Mouse (Mus musculus) effector memory CD4-positive, alpha-beta T cell, adult 5 months (primary cell): ENCODE data around the gene Sec16a. TPM values are rescaled to one million over a fixed set of nuclear protein-coding genes. Genes with fewer than 3 reads are reported as not detected.

Experiments
- polyA plus RNA-seq: library from polyadenylated mRNA; unstranded; fragments of 100-300 nt; shearing (Covaris generic); gene quantifications from one replicate; pipeline ENCODE4 v1.2.1, GENCODE M21; 2017

Gene Sec16a
- 46.0 TPM for polyA plus RNA-seq

GRCm38 (mm10) chr2:26444946-26445665, at the start of gene Sec16a:
TSS of gene Sec16a (minus strand) at chr2:26445216.

GRCm38 (mm10) chr2:26408515-26409356, 36.3 kb downstream of the Sec16a start, which contains the start of gene Inpp5e:
TSS of gene Inpp5e (minus strand) at chr2:26409203.

GRCm38 (mm10) chr2:26389154-26389690, 55.8 kb downstream of the Sec16a start, which contains the start of the genes Entr1 and Pmpca:
TSS of gene Entr1 (minus strand) at chr2:26389316.
TSS of gene Pmpca (plus strand) at chr2:26389339.

GRCm38 (mm10) chr2:26380131-26380771, 64.8 kb downstream of the Sec16a start, which contains the start of gene Snapc4:
TSS of gene Snapc4 (minus strand) at chr2:26380653.

GRCm38 (mm10) chr2:26360772-26361171, 84.2 kb downstream of the Sec16a start, which contains the start of gene Card9:
TSS of gene Card9 (minus strand) at chr2:26360918.

Other genes starting within 250 kb of the Sec16a start
- not detected for gene Lhx3, start 236.9 kb downstream of the Sec16a start, polyA plus RNA-seq
- 7.4 TPM for gene Qsox2, start 207.7 kb downstream of the Sec16a start, polyA plus RNA-seq
- 0.11 TPM for gene Ccdc187, start 150.7 kb downstream of the Sec16a start, polyA plus RNA-seq
- gene Gpsm1, start 129.7 kb downstream of the Sec16a start, polyA plus RNA-seq, result 22.6 TPM
- gene Dnlz, start 93.1 kb downstream of the Sec16a start, polyA plus RNA-seq, result 8.6 TPM
- gene Card9, start 84.3 kb downstream of the Sec16a start, polyA plus RNA-seq, result not detected
- 48.0 TPM for gene Snapc4, start 64.6 kb downstream of the Sec16a start, polyA plus RNA-seq
- 156 TPM for gene Entr1, start 55.9 kb downstream of the Sec16a start, polyA plus RNA-seq
- 71.5 TPM for gene Pmpca, start 55.9 kb downstream of the Sec16a start, polyA plus RNA-seq
- 28.7 TPM for gene Inpp5e, start 36.0 kb downstream of the Sec16a start, polyA plus RNA-seq
- gene Notch1, start 71.4 kb upstream of the Sec16a start, polyA plus RNA-seq, result 45.4 TPM
- gene Egfl7, start 134.8 kb upstream of the Sec16a start, polyA plus RNA-seq, result not detected
- not detected for gene Gm20532, start 141.4 kb upstream of the Sec16a start, polyA plus RNA-seq
- gene Agpat2, start 159.2 kb upstream of the Sec16a start, polyA plus RNA-seq, result 18.0 TPM
- gene Fam69b, start 183.2 kb upstream of the Sec16a start, polyA plus RNA-seq, result 8.2 TPM
- 8.8 TPM for gene Lcn4, start 226.1 kb upstream of the Sec16a start, polyA plus RNA-seq